Mouse (Mus musculus) stomach, embryonic 15.5 days (tissue): ENCODE measurements around the gene Syt13. TPM values are rescaled to one million over a fixed set of nuclear protein-coding genes. Genes with fewer than 3 reads are reported as not detected.

ENCODE experiments used
- ATAC-seq: fragments of 200-750 bp; cut with Nextera tagmentation; 2 replicates; pipeline ENCODE4 v1.8.0; 2017; ENCODE audit warnings: low read depth, moderate number of reproducible peaks, moderate TSS enrichment; ENCODE audit not compliant: insufficient read depth, low FRiP score
- H3K27ac ChIP-seq: fragments of 300-500 bp; sonication (generic); 2 replicates; pipeline ENCODE4 v1.5.1; 2015; ENCODE audit warnings: mild to moderate bottlenecking, inconsistent platforms
- H3K27me3 ChIP-seq: fragments of 300-500 bp; sonication (generic); replicated peaks from 2 replicates; pipeline ENCODE4 v1.6.1; 2015; ENCODE audit warnings: inconsistent platforms
- H3K36me3 ChIP-seq: fragments of 300-500 bp; sonication (generic); 2 replicates; pipeline ENCODE4 v1.6.1; 2015; ENCODE audit warnings: inconsistent platforms
- H3K4me1 ChIP-seq: fragments of 300-500 bp; sonication (generic); 2 replicates; pipeline ENCODE4 v1.6.1; 2015; ENCODE audit warnings: inconsistent platforms
- H3K4me2 ChIP-seq: fragments of 300-500 bp; sonication (generic); 2 replicates; pipeline ENCODE4 v1.6.1; 2015; ENCODE audit warnings: mild to moderate bottlenecking, inconsistent platforms
- H3K4me3 ChIP-seq: fragments of 300-500 bp; sonication (generic); replicated peaks from 2 replicates; pipeline ENCODE4 v1.5.1; 2015; ENCODE audit warnings: inconsistent platforms
- H3K9ac ChIP-seq: fragments of 300-500 bp; sonication (generic); 2 replicates; pipeline ENCODE4 v1.6.1; 2015; ENCODE audit warnings: inconsistent platforms
- H3K9me3 ChIP-seq: fragments of 300-500 bp; sonication (generic); 2 replicates; pipeline ENCODE4 v1.6.1; 2016; ENCODE audit warnings: inconsistent platforms
- WGBS: fragments of 180-500 bp; shearing (Covaris S2); methylation state at CpG from one replicate; pipeline ENCODE4 v1.1.7; 2015; 5-methylcytosine and 5-hydroxymethylcytosine counted together
- polyA plus RNA-seq: library from polyadenylated mRNA; unstranded; fragments of >200 nt; fragmentation: Nextera tagmentation; extraction: Ambion mirVana; gene quantifications from 2 replicates; pipeline ENCODE4 v1.2.1, GENCODE M21; 2015

Gene Syt13
- polyA plus RNA-seq, 1 experiment from 2014 or later = 10.4 TPM

GRCm38 (mm10) chr2:92971069-92971468 lies 56.2 kb downstream of the Syt13 start:
- Histone ChIP-seq H3K4me1 (peaks cover 14% of the 10 kb centered on the region), H3K36me3 (peaks cover 38% of the 10 kb centered on the region), H3K9me3 (no peaks in the 10 kb centered on the region), H3K4me2 (no peak overlapping the region), H3K27ac (no peak overlapping the region), H3K27me3 (no peaks in the 10 kb centered on the region), H3K4me3 (no peak overlapping the region), H3K9ac (no peak overlapping the region)
- WGBS = 74% methylated on average over 9 of the region's 9 CpGs
- ATAC-seq = no peak

GRCm38 (mm10) chr2:92971536-92971935 lies 56.6 kb downstream of the Syt13 start:
- H3K4me2 ChIP-seq = no peak overlapping the region
- no peak overlapping the region for H3K4me3 ChIP-seq
- peaks cover 14% of the 10 kb centered on the region for H3K4me1 ChIP-seq
- H3K9ac ChIP-seq = no peak overlapping the region
- H3K27ac ChIP-seq = no peak overlapping the region
- H3K27me3 ChIP-seq = no peaks in the 10 kb centered on the region
- no peaks in the 10 kb centered on the region for H3K9me3 ChIP-seq
- 83% methylated on average over 8 of the region's 8 CpGs for whole genome bisulfite sequencing
- ATAC-seq = no peak
- H3K36me3 ChIP-seq = peaks cover 40% of the 10 kb centered on the region

GRCm38 (mm10) chr2:92972071-92972470 lies 57.2 kb downstream of the Syt13 start:
- peaks cover 40% of the 10 kb centered on the region for H3K36me3 ChIP-seq

GRCm38 (mm10) chr2:92973646-92974045 lies 58.7 kb downstream of the Syt13 start:
- Histone ChIP-seq H3K4me3 (no peak overlapping the region), H3K9ac (no peak overlapping the region), H3K27ac (no peak overlapping the region), H3K4me2 (no peak overlapping the region), H3K4me1 (no peaks in the 10 kb centered on the region), H3K27me3 (no peaks in the 10 kb centered on the region), H3K36me3 (peaks cover 46% of the 10 kb centered on the region), H3K9me3 (no peaks in the 10 kb centered on the region)
- WGBS = 94% methylated on average over 20 of the region's 20 CpGs
- no peak for ATAC-seq

More at GRCm38 (mm10) chr2:92972071-92972470, 57.2 kb downstream of the Syt13 start:
- H3K4me2 ChIP-seq = no peak overlapping the region
- H3K9me3 ChIP-seq = no peaks in the 10 kb centered on the region
- H3K4me3 ChIP-seq = no peak overlapping the region
- WGBS = 91% methylated on average over 17 of the region's 17 CpGs
- peaks cover 12% of the 10 kb centered on the region for H3K4me1 ChIP-seq
- ATAC-seq = no peak
- no peak overlapping the region for H3K9ac ChIP-seq
- no peaks in the 10 kb centered on the region for H3K27me3 ChIP-seq
- H3K27ac ChIP-seq = no peak overlapping the region

- H3K27me3 ChIP-seq = no peaks in the 10 kb centered on the region
- peaks cover 57% of the 10 kb centered on the region for H3K36me3 ChIP-seq
- H3K27ac ChIP-seq = no peak overlapping the region
- no peaks in the 10 kb centered on the region for H3K9me3 ChIP-seq
- no peak overlapping the region for H3K9ac ChIP-seq
- ATAC-seq = 0 out of 2 replicates have a peak, but pooled peaks have one; percentile 39
- no peak overlapping the region for H3K4me2 ChIP-seq
- no peak overlapping the region for H3K4me3 ChIP-seq
- WGBS = 74% methylated on average over 14 of the region's 14 CpGs
- H3K4me1 ChIP-seq = 0 out of 2 replicates have a peak, but pooled peaks cover under 1% of the 10 kb centered on the region
Measured at GRCm38 (mm10) chr2:92975031-92975790, 60.3 kb downstream of the Syt13 start.

GRCm38 (mm10) chr2:92980165-92980564 lies 65.3 kb downstream of the Syt13 start:
- no peaks in the 10 kb centered on the region for H3K9me3 ChIP-seq
- peaks cover 26% of the 10 kb centered on the region for H3K36me3 ChIP-seq
- no peak overlapping the region for H3K4me3 ChIP-seq
- WGBS = 86% methylated on average over 10 of the region's 10 CpGs
- 0 out of 2 replicates have a peak, but pooled peaks cover 3% of the 10 kb centered on the region for H3K4me1 ChIP-seq
- no peak for ATAC-seq
- no peak overlapping the region for H3K4me2 ChIP-seq
- H3K27ac ChIP-seq = no peak overlapping the region
- H3K9ac ChIP-seq = no peak overlapping the region
- no peaks in the 10 kb centered on the region for H3K27me3 ChIP-seq

- Histone ChIP-seq H3K4me2 (no peak overlapping the region), H3K36me3 (peaks cover 29% of the 10 kb centered on the region), H3K27me3 (no peaks in the 10 kb centered on the region), H3K4me3 (no peak overlapping the region), H3K9ac (no peak overlapping the region), H3K4me1 (peaks cover 11% of the 10 kb centered on the region), H3K9me3 (no peaks in the 10 kb centered on the region), H3K27ac (no peak overlapping the region)
- ATAC-seq = no peak
- 64% methylated on average over 8 of the region's 8 CpGs for WGBS
Measured at GRCm38 (mm10) chr2:92982591-92983272, 67.8 kb downstream of the Syt13 start.

GRCm38 (mm10) chr2:92983273-92983620 lies 68.3 kb downstream of the Syt13 start:
- Histone ChIP-seq H3K4me1 (peaks cover 16% of the 10 kb centered on the region), H3K27ac (no peak overlapping the region), H3K36me3 (peaks cover 27% of the 10 kb centered on the region), H3K4me3 (no peak overlapping the region), H3K4me2 (no peak overlapping the region), H3K9me3 (no peaks in the 10 kb centered on the region), H3K27me3 (no peaks in the 10 kb centered on the region), H3K9ac (no peak overlapping the region)
- 70% methylated on average over 4 of the region's 4 CpGs for WGBS
- peak; percentile 61; the same call in 1 of the 2 replicates for ATAC-seq

- Histone ChIP-seq H3K36me3 (peaks cover 16% of the 10 kb centered on the region), H3K4me1 (peaks cover 28% of the 10 kb centered on the region), H3K4me2 (no peak overlapping the region), H3K4me3 (no peak overlapping the region), H3K27ac (no peak overlapping the region), H3K9me3 (no peaks in the 10 kb centered on the region), H3K9ac (no peak overlapping the region), H3K27me3 (no peaks in the 10 kb centered on the region)
- no peak for ATAC-seq
- 74% methylated on average over 7 of the region's 7 CpGs for WGBS
Measured at GRCm38 (mm10) chr2:92984321-92985108, 69.6 kb downstream of the Syt13 start.

- H3K9me3 ChIP-seq = no peaks in the 10 kb centered on the region
- H3K9ac ChIP-seq = no peak overlapping the region
- no peak overlapping the region for H3K4me2 ChIP-seq
- ATAC-seq = no peak
- no peaks in the 10 kb centered on the region for H3K27me3 ChIP-seq
- no peak overlapping the region for H3K4me3 ChIP-seq
- H3K27ac ChIP-seq = no peak overlapping the region
- H3K4me1 ChIP-seq = peaks cover 29% of the 10 kb centered on the region
- WGBS = 93% methylated on average over 2 of the region's 2 CpGs
- peaks cover 12% of the 10 kb centered on the region for H3K36me3 ChIP-seq
Measured at GRCm38 (mm10) chr2:92985171-92985570, 70.3 kb downstream of the Syt13 start.

- no peak for ATAC-seq
Measured at GRCm38 (mm10) chr2:92985600-92985999, 70.7 kb downstream of the Syt13 start.

More at GRCm38 (mm10) chr2:92985600-92985999, 70.7 kb downstream of the Syt13 start:
- peaks cover 26% of the 10 kb centered on the region for H3K4me1 ChIP-seq
- no peaks in the 10 kb centered on the region for H3K9me3 ChIP-seq
- no peaks in the 10 kb centered on the region for H3K27me3 ChIP-seq
- H3K27ac ChIP-seq = no peak overlapping the region
- H3K4me2 ChIP-seq = no peak overlapping the region
- no peak overlapping the region for H3K4me3 ChIP-seq
- 48% methylated on average over 7 of the region's 7 CpGs for WGBS
- H3K9ac ChIP-seq = no peak overlapping the region
- H3K36me3 ChIP-seq = peaks cover 12% of the 10 kb centered on the region
